Mouse (Mus musculus) CH12.LX (cell line): ENCODE data around the gene Zmynd15.

Experiments used
- CHD2 ChIP-seq: IDR thresholded peaks from 2 replicates; pipeline ENCODE4 v1.6.1; 2011; ENCODE audit warnings: low read length, improper control_type of control experiment
- CTCF ChIP-seq, 2 experiments: IDR thresholded peaks in 1 of 2; conservative IDR thresholded peaks in 1 of 2; 2 replicates each; pipeline ENCODE4 v1.5.1; 2011 to 2012; ENCODE audit warnings: low read depth in 2 of 2, low read length in 2 of 2, improper control_type of control experiment in 1 of 2, inconsistent platforms in 1 of 2, mild to moderate bottlenecking in 1 of 2, moderate library complexity in 1 of 2
- E2F4 ChIP-seq: IDR thresholded peaks from 2 replicates; pipeline ENCODE4 v1.6.1; 2011; ENCODE audit warnings: low read depth, low read length, improper control_type of control experiment; ENCODE audit not compliant: insufficient replicate concordance
- ETS1 ChIP-seq: conservative IDR thresholded peaks from 2 replicates; pipeline ENCODE4 v1.6.1; 2012; ENCODE audit warnings: low read depth, mild to moderate bottlenecking, inconsistent platforms, low read length, improper control_type of control experiment, moderate library complexity
- GABPA ChIP-seq: IDR thresholded peaks from 2 replicates; pipeline ENCODE4 v1.6.1; 2012; ENCODE audit warnings: low read depth, low read length, improper control_type of control experiment, inconsistent platforms; ENCODE audit not compliant: insufficient replicate concordance
- KAT2A ChIP-seq: IDR thresholded peaks from 2 replicates; pipeline ENCODE4 v1.6.1; 2012; ENCODE audit warnings: low read length, improper control_type of control experiment, inconsistent platforms; ENCODE audit not compliant: insufficient replicate concordance
- MAFK ChIP-seq: IDR thresholded peaks from 2 replicates; pipeline ENCODE4 v1.6.1; 2011; ENCODE audit warnings: low read length, improper control_type of control experiment; ENCODE audit not compliant: insufficient replicate concordance
- MXI1 ChIP-seq: IDR thresholded peaks from 2 replicates; pipeline ENCODE4 v1.6.1; 2011; ENCODE audit warnings: mild to moderate bottlenecking, low read depth, low read length, improper control_type of control experiment
- TCF12 ChIP-seq: IDR thresholded peaks from 2 replicates; pipeline ENCODE4 v1.6.1; 2014; ENCODE audit warnings: low read depth, mild to moderate bottlenecking, inconsistent platforms, low read length, improper control_type of control experiment
- USF1 ChIP-seq: IDR thresholded peaks from 2 replicates; pipeline ENCODE4 v1.6.1; 2014; ENCODE audit warnings: low read depth, mild to moderate bottlenecking, inconsistent platforms, low read length, improper control_type of control experiment
- ZNF384 ChIP-seq: IDR thresholded peaks from 2 replicates; pipeline ENCODE4 v1.6.1; 2012; ENCODE audit warnings: low read depth, low read length, improper control_type of control experiment, inconsistent platforms

GRCm38 (mm10) chr11:70514288-70514687 lies 55.1 kb downstream of the Zmynd15 start, which contains the start of gene Vmo1:
- no peak for TF ChIP-seq GABPA
- no peak for TF ChIP-seq TCF12
- TF ChIP-seq CTCF (conservative IDR thresholded peaks at IDR 0.05 in 1 of 2, IDR thresholded peaks at IDR 0.05 in 1 of 2; ENCODE audit: low read depth in 2 of 2, low read length in 2 of 2), result 0 out of 4 replicates have a peak, but pooled peaks of 1 of the 2 experiments have one; percentile 19
- TF ChIP-seq USF1, result no peak
- no peak for TF ChIP-seq MXI1
- no peak for TF ChIP-seq ETS1
- TF ChIP-seq ZNF384, result no peak
- TF ChIP-seq KAT2A, result no peak
- no peak for TF ChIP-seq MAFK
- no peak for TF ChIP-seq CHD2
- no peak for TF ChIP-seq E2F4
